Mouse (Mus musculus) right cerebral cortex, adult 18-20 months (tissue): ENCODE measurements around the gene Zfp790.
A peak's percentile ranks its signal among the peaks of the same experiment; 100 is the strongest.
"Not testable (repeated sequence)": the region's sequence is repeated elsewhere in the genome, so short reads cannot be mapped to it uniquely, and the experiment has no call there.

Source experiments
- DNase-seq: peaks from one replicate; pipeline ENCODE4 v3.0.0; 2022; ENCODE audit warnings: mixed read lengths

Gene Zfp790

GRCm38 (mm10) chr7:29844616-29845015 lies 28.7 kb downstream of the Zfp790 start:
- DNase-seq: no peak

- DNase-seq: no peak
Measured at GRCm38 (mm10) chr7:29852831-29853218, 36.9 kb downstream of the Zfp790 start.

GRCm38 (mm10) chr7:29853219-29853842 lies 37.4 kb downstream of the Zfp790 start, which contains the start of gene Zfp940:
Gene Zfp940, minus strand, starts transcription at chr7:29853669.
- DNase-seq: peak; percentile 90

GRCm38 (mm10) chr7:29859532-29860517 lies 43.9 kb downstream of the Zfp790 start, which contains the start of gene Zfp420:
Gene Zfp420, plus strand, starts transcription at chr7:29859979.
- DNase-seq: peak; percentile 94

GRCm38 (mm10) chr7:29861660-29862059 lies 45.7 kb downstream of the Zfp790 start:
- no peak for DNase-seq

GRCm38 (mm10) chr7:29874256-29874655 lies 58.3 kb downstream of the Zfp790 start:
- DNase-seq: no peak

GRCm38 (mm10) chr7:29877561-29877960 lies 61.6 kb downstream of the Zfp790 start:
- DNase-seq: not testable (repeated sequence)

- DNase-seq: no peak
Measured at GRCm38 (mm10) chr7:29880056-29880455, 64.1 kb downstream of the Zfp790 start.
